Mouse (Mus musculus) small intestine, adult 2 months (tissue): ENCODE results near the gene Elavl4.

ENCODE experiments used
- CTCF ChIP-seq: fragments of 200-500 bp; IDR thresholded peaks from 2 replicates; pipeline ENCODE4 v1.5.1; 2012; ENCODE audit warnings: low read depth, mild to moderate bottlenecking, control low read depth, inconsistent platforms, low read length, moderate library complexity, mixed read lengths; ENCODE audit not compliant: insufficient replicate concordance, insufficient read length; ENCODE audit errors: extremely low read depth
- POLR2A ChIP-seq: fragments of 200-500 bp; IDR thresholded peaks from 2 replicates; pipeline ENCODE4 v1.6.1; 2012; ENCODE audit warnings: low read depth, mild to moderate bottlenecking, control low read depth, inconsistent platforms, low read length, moderate library complexity

GRCm38 (mm10) chr4:110292471-110292870, 59.2 kb downstream of the Elavl4 start:
- TF ChIP-seq CTCF, result no peak
- TF ChIP-seq POLR2A, result no peak
